Mouse (Mus musculus): ENCODE data around the gene Epha3. TPM values are rescaled to one million over a fixed set of nuclear protein-coding genes. Genes with fewer than 3 reads are reported as not detected.

Epha3 gene
- polyA plus RNA-seq, 1 experiment = 3.0 TPM

- Histone ChIP-seq H3K4me1 (ENCODE audit: control insufficient read depth, insufficient read depth, low read length) (no peaks in the 10 kb centered on the region), H3K27ac (ENCODE audit: insufficient read depth, low read length) (no peak overlapping the region), H3K4me3 (ENCODE audit: insufficient read depth, low read length) (no peak overlapping the region)
- TF ChIP-seq CTCF (IDR thresholded peaks at IDR 0.05; ENCODE audit: extremely low read depth, insufficient read depth, low read length) (no peak), POLR2A (IDR thresholded peaks at IDR 0.05; ENCODE audit: extremely low read depth, insufficient read depth, low read length) (no peak)
Measured at GRCm38 (mm10) chr16:63842911-63843310, 21.1 kb downstream of the Epha3 start.

DNA sequence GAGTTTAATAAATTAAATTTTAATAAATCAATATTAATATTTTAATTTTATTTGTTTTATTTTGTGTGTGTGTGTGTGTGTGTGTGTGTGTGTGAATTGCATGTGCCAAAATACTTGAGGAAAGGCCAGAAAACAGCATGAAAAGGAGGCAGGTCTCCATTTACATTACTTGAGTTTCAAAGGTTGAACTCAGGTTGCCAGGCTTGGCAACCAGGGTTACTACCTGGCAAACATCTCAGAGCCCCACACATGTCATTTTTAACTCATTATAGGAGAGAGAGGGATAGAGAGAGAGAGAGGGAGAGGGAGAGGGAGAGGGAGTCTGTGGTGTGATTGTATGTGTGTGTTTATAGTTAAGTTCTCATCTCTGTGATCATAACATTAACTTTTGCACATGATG lies 26.5 kb downstream of the Epha3 start:
- H3K4me3 ChIP-seq (ENCODE audit: insufficient read depth, low read length) = no peak overlapping the region
- H3K27ac ChIP-seq (ENCODE audit: insufficient read depth, low read length) = no peak overlapping the region
- H3K4me1 ChIP-seq (ENCODE audit: control insufficient read depth, insufficient read depth, low read length) = no peaks in the 10 kb centered on the region
- TF ChIP-seq CTCF (IDR thresholded peaks at IDR 0.05; ENCODE audit: extremely low read depth, insufficient read depth, low read length) = no peak
- no peak for TF ChIP-seq POLR2A (IDR thresholded peaks at IDR 0.05; ENCODE audit: extremely low read depth, insufficient read depth, low read length)

GRCm38 (mm10) chr16:63821164-63821563 lies 42.8 kb downstream of the Epha3 start:
- TF ChIP-seq POLR2A (IDR thresholded peaks at IDR 0.05; ENCODE audit: extremely low read depth, insufficient read depth, low read length) (no peak), CTCF (IDR thresholded peaks at IDR 0.05; ENCODE audit: extremely low read depth, insufficient read depth, low read length) (no peak)
- H3K4me3 ChIP-seq (ENCODE audit: insufficient read depth, low read length) = no peak overlapping the region
- H3K4me1 ChIP-seq (ENCODE audit: control insufficient read depth, insufficient read depth, low read length) = no peaks in the 10 kb centered on the region; the same call in 1 of the 2 replicates
- H3K27ac ChIP-seq (ENCODE audit: insufficient read depth, low read length) = no peak overlapping the region

GRCm38 (mm10) chr16:63817606-63818005 lies 46.4 kb downstream of the Epha3 start:
- Histone ChIP-seq H3K4me1 (ENCODE audit: control insufficient read depth, insufficient read depth, low read length) (no peaks in the 10 kb centered on the region; the same call in 1 of the 2 replicates), H3K4me3 (ENCODE audit: insufficient read depth, low read length) (no peak overlapping the region), H3K27ac (ENCODE audit: insufficient read depth, low read length) (no peak overlapping the region)
- TF ChIP-seq CTCF (IDR thresholded peaks at IDR 0.05; ENCODE audit: extremely low read depth, insufficient read depth, low read length) = no peak
- no peak for TF ChIP-seq POLR2A (IDR thresholded peaks at IDR 0.05; ENCODE audit: extremely low read depth, insufficient read depth, low read length)

DNA sequence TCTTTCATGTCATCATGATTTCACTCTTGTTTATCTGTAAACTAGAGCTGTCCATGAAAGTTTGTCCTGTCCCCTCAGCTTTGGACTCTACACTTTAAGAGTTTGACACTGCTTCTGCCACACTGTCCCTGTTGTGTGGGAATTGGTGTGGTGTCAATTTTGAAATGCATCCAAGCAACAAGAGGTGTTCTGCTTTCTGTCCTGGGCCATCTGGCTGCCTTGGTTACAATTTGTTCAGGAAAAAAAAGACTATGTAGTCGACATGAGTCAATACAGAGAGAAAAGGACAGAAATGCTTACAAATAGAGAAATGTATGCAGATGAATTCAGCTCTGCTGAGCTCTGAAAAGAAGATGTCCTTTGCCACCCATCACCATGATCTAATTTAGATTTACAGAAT lies 47.3 kb downstream of the Epha3 start:
- no peaks in the 10 kb centered on the region; the same call in 1 of the 2 replicates for H3K4me1 ChIP-seq (ENCODE audit: control insufficient read depth, insufficient read depth, low read length)
- TF ChIP-seq POLR2A (IDR thresholded peaks at IDR 0.05; ENCODE audit: extremely low read depth, insufficient read depth, low read length) (no peak), CTCF (IDR thresholded peaks at IDR 0.05; ENCODE audit: extremely low read depth, insufficient read depth, low read length) (no peak)
- H3K4me3 ChIP-seq (ENCODE audit: insufficient read depth, low read length) = no peak overlapping the region
- H3K27ac ChIP-seq (ENCODE audit: insufficient read depth, low read length) = no peak overlapping the region

DNA sequence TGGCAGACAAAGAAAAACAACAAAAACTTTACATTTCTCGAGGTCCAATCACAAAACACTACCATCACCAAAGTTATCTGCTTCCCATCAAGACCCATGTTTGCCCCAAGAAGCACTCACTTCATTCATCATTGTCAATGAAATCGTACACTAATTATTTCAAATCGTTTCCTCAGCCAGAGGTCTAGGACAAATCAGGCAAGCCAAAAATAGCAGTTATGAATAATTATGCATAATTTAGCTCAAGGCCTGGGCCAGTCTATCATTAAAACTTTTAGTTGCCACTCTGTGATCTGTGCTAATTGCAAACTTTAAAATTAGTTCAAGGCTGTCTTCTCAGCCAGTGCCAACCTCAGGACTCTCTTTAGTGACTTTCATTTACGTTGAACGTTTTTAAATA lies 54.1 kb downstream of the Epha3 start:
- no peak overlapping the region for H3K27ac ChIP-seq (ENCODE audit: insufficient read depth, low read length)
- H3K4me3 ChIP-seq (ENCODE audit: insufficient read depth, low read length) = no peak overlapping the region
- TF ChIP-seq CTCF (IDR thresholded peaks at IDR 0.05; ENCODE audit: extremely low read depth, insufficient read depth, low read length) (no peak), POLR2A (IDR thresholded peaks at IDR 0.05; ENCODE audit: extremely low read depth, insufficient read depth, low read length) (no peak)
- no peaks in the 10 kb centered on the region for H3K4me1 ChIP-seq (ENCODE audit: control insufficient read depth, insufficient read depth, low read length)

DNA sequence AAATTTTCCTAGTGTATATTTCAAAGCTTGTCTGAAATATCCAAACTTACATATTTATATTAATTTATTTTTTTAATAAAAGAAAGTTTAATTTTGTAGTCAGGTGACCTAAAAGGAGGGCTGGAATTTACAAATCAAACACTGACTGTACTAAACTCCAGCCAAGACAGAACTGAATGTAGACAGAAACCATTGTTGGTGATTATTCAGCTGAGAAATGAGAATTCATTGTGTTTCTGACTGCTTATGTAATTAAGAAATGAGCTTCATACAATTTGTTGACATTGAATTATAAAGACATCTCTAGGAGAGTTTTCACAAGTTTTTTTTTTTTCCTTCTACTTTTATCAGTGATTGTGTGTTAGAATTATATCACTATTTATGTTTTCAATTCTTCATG lies 55.0 kb downstream of the Epha3 start:
- H3K4me3 ChIP-seq (ENCODE audit: insufficient read depth, low read length) = no peak overlapping the region
- TF ChIP-seq POLR2A (IDR thresholded peaks at IDR 0.05; ENCODE audit: extremely low read depth, insufficient read depth, low read length) (no peak), CTCF (IDR thresholded peaks at IDR 0.05; ENCODE audit: extremely low read depth, insufficient read depth, low read length) (no peak)
- H3K27ac ChIP-seq (ENCODE audit: insufficient read depth, low read length) = no peak overlapping the region
- H3K4me1 ChIP-seq (ENCODE audit: control insufficient read depth, insufficient read depth, low read length) = no peaks in the 10 kb centered on the region

DNA sequence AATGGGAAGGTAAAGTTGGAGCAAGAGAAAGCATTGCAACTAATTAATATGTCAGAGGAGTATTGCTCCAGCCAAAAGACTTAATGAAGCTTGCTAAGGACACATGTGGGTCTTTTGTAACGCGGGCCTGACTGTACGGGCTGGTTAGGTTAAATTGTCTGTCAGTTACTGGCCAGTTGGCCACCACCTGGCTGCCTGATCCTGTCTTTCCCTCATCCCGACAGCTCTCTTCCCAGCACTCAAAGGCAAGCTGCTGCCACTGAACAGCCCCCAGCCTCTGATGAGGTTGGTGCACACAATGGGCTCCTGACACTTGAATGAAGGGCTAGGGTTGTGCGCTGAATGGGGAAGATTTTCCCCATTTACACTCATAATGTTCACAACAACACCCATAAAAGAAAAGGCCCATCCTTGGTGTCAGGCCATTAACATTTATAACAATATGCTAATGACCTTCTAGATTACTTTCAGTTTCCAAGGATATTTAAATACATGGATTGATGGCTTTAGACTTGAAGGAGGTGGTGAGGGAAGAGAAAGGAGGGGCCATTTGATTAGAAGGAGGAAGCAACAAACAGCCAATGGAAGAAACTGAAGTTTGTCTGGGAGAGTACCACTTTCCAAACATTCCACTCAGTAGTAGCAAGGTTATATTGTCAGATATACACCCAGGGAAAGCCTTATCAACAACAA lies 57.4 kb downstream of the Epha3 start:
- no peak overlapping the region for H3K27ac ChIP-seq (ENCODE audit: insufficient read depth, low read length)
- no peak overlapping the region for H3K4me3 ChIP-seq (ENCODE audit: insufficient read depth, low read length)
- H3K4me1 ChIP-seq (ENCODE audit: control insufficient read depth, insufficient read depth, low read length) = no peaks in the 10 kb centered on the region
- no peak for TF ChIP-seq POLR2A (IDR thresholded peaks at IDR 0.05; ENCODE audit: extremely low read depth, insufficient read depth, low read length)
- TF ChIP-seq CTCF (IDR thresholded peaks at IDR 0.05; ENCODE audit: extremely low read depth, insufficient read depth, low read length) = no peak

GRCm38 (mm10) chr16:63806025-63806424 lies 58.0 kb downstream of the Epha3 start:
- no peak overlapping the region for H3K27ac ChIP-seq (ENCODE audit: insufficient read depth, low read length)
- no peak overlapping the region for H3K4me3 ChIP-seq (ENCODE audit: insufficient read depth, low read length)
- H3K4me1 ChIP-seq (ENCODE audit: control insufficient read depth, insufficient read depth, low read length) = no peaks in the 10 kb centered on the region
- no peak for TF ChIP-seq POLR2A (IDR thresholded peaks at IDR 0.05; ENCODE audit: extremely low read depth, insufficient read depth, low read length)
- no peak for TF ChIP-seq CTCF (IDR thresholded peaks at IDR 0.05; ENCODE audit: extremely low read depth, insufficient read depth, low read length)

GRCm38 (mm10) chr16:63801436-63801835 lies 62.5 kb downstream of the Epha3 start:
- Histone ChIP-seq H3K4me3 (ENCODE audit: insufficient read depth, low read length) (no peak overlapping the region), H3K4me1 (ENCODE audit: control insufficient read depth, insufficient read depth, low read length) (no peaks in the 10 kb centered on the region), H3K27ac (ENCODE audit: insufficient read depth, low read length) (no peak overlapping the region)
- TF ChIP-seq POLR2A (IDR thresholded peaks at IDR 0.05; ENCODE audit: extremely low read depth, insufficient read depth, low read length) = no peak
- no peak for TF ChIP-seq CTCF (IDR thresholded peaks at IDR 0.05; ENCODE audit: extremely low read depth, insufficient read depth, low read length)

All from cortical plate, adult 2 months (tissue).